Mouse (Mus musculus) embryonic fibroblast, embryonic 13.5 days (primary cell): ENCODE data around the gene Pms2.

Experiments used
- CTCF ChIP-seq: IDR thresholded peaks from 2 replicates; pipeline ENCODE4 v1.5.1; 2011; ENCODE audit warnings: mild to moderate bottlenecking, control low read depth, low read length, moderate library complexity, borderline replicate concordance; ENCODE audit not compliant: insufficient read depth
- POLR2A ChIP-seq: IDR thresholded peaks from 2 replicates; pipeline ENCODE4 v1.6.1; 2011; ENCODE audit warnings: low read depth, mild to moderate bottlenecking, control low read depth, low read length, moderate library complexity

GRCm38 (mm10) chr5:143941588-143941987, 31.8 kb downstream of the Pms2 start:
- no peak for TF ChIP-seq CTCF
- no peak for TF ChIP-seq POLR2A
